8 mouse cellular contexts compared by ENCODE assay signal in the genomic region with DNA sequence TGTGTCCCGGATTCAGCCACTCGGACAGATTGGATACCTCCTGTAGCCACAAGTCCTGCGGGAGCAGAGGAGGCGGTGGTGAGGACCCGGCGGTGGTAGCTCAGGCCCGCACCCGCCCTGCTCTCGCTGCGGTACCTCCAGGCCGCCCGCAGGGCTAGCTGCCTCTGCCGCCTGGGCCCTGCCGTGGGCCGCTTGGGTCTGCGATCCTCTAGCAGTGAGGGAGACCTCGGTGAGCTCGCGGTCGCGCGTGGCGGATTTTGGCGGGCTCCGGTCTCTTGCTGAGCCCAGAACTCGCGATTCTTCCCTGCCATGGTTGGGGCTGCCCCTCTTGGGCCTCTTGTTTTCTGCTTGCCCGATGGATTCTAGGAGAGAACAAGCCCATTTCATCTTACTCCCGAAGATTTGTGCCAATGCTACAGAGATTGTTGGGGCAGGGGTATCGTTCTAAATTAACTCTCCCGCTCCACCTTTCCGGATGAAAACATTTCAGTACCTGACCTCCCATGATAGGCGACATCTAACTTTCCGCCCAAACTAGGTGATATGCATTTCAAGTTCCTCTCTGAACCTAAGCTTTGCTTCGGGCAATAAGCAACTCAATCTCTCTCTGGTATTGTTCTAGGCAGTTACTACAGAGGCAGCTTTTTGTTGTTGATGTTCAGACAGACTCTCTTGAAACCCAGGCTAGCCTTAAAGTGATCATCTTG. TPM values are rescaled to one million over a fixed set of nuclear protein-coding genes. Genes with fewer than 3 reads are reported as not detected.
DNase-seq lines count a peak whose midpoint lies in the region; ATAC-seq and TF ChIP-seq lines count a peak whose summit lies in the region.

No protein-coding gene starts in this region.

- dilution Hi-C loops in CH12.LX (cut with MboI; ENCODE audit: extremely low pct_ligation_motif_present, extremely low pct_unique_long_range_greater_than_20kb, low sequenced_read_pairs) = no loop called here

- H3K9ac ChIP-seq in heart, embryonic 13.5 days = peak overlapping the region; percentile 97
- peak overlapping the region; percentile 84 for H3K9ac ChIP-seq in CH12.LX (ENCODE audit: insufficient read depth, low read depth)
- H3K9ac ChIP-seq in limb, embryonic 15.5 days = peak overlapping the region; percentile 91
- H3K9ac ChIP-seq in stomach, embryonic 16.5 days (ENCODE audit: low read length) = peak overlapping the region; percentile 96

- intact Hi-C loops in left cerebral cortex, postnatal 36 days (cut with DNase I) = loop anchor here (5.0 kb wide), 3 partner anchors 116 to 281 kb away; a partner anchor contains a TSS

- in situ Hi-C loops in CH12.LX (cut with MboI; ENCODE audit: low pct_ligation_motif_present, low pct_unique_long_range_greater_than_20kb, low sequenced_read_pairs) = loop anchor here (5.0 to 25.0 kb wide), 4 partner anchors 116 to 361 kb away; a partner anchor contains a TSS

- peak; percentile 37; the same call in 1 of the 2 replicates for ATAC-seq in heart, embryonic 13.5 days (ENCODE audit: extremely low read depth, insufficient number of reproducible peaks, low FRiP score, low TSS enrichment)
- ATAC-seq in limb, embryonic 15.5 days (ENCODE audit: insufficient number of reproducible peaks, low FRiP score, low TSS enrichment, low read depth) = peak; percentile 61
- ATAC-seq in stomach, embryonic 16.5 days (ENCODE audit: insufficient read depth, low FRiP score) = peak; percentile 71; the same call in 1 of the 2 replicates

- H3K27ac ChIP-seq in heart, embryonic 13.5 days (replicated peaks) = peak overlapping the region; percentile 72
- no peak overlapping the region; the same call in 1 of the 2 replicates for H3K27ac ChIP-seq in CH12.LX (ENCODE audit: insufficient read depth, low read depth)
- peak overlapping the region; percentile 37 for H3K27ac ChIP-seq in embryonic fibroblast, embryonic 13.5 days (ENCODE audit: insufficient read depth, low read length)
- peak overlapping the region; percentile 92 for H3K27ac ChIP-seq in limb, embryonic 15.5 days
- peak overlapping the region; percentile 87 for H3K27ac ChIP-seq in stomach, embryonic 16.5 days (ENCODE audit: low read length)

- no peak for TF ChIP-seq RAD21 in CH12.LX (IDR thresholded peaks at IDR 0.05; ENCODE audit: low read depth, low read length)

- no peak for TF ChIP-seq EP300 in CH12.LX (IDR thresholded peaks at IDR 0.05; ENCODE audit: low read length)

- TF ChIP-seq POLR2A in CH12.LX (IDR thresholded peaks at IDR 0.05; ENCODE audit: low read depth, low read length) = no peak
- TF ChIP-seq POLR2A in embryonic fibroblast, embryonic 13.5 days (IDR thresholded peaks at IDR 0.05; ENCODE audit: low read depth, low read length) = no peak

- 3% methylated on average over 35 of the region's 35 CpGs for WGBS in heart, embryonic 13.5 days
- 1% methylated on average over 35 of the region's 35 CpGs for WGBS in limb, embryonic 15.5 days
- WGBS in stomach, embryonic 16.5 days = under 1% methylated on average over 35 of the region's 35 CpGs

- no peak for TF ChIP-seq CTCF in CH12.LX (conservative IDR thresholded peaks at IDR 0.05 in 1 of 2, IDR thresholded peaks at IDR 0.05 in 1 of 2; ENCODE audit: low read depth in 2 of 2, low read length in 2 of 2)
- TF ChIP-seq CTCF in embryonic fibroblast, embryonic 13.5 days (IDR thresholded peaks at IDR 0.05; ENCODE audit: borderline replicate concordance, insufficient read depth, low read length) = no peak

- no peaks in the 10 kb centered on the region for H3K9me3 ChIP-seq in heart, embryonic 13.5 days
- H3K9me3 ChIP-seq in CH12.LX (replicated peaks; ENCODE audit: low read length) = no peaks in the 10 kb centered on the region
- no peaks in the 10 kb centered on the region for H3K9me3 ChIP-seq in limb, embryonic 15.5 days
- no peaks in the 10 kb centered on the region for H3K9me3 ChIP-seq in stomach, embryonic 16.5 days (replicated peaks; ENCODE audit: control insufficient read depth, low read length)

- peaks cover 34% of the 10 kb centered on the region for H3K36me3 ChIP-seq in heart, embryonic 13.5 days
- H3K36me3 ChIP-seq in CH12.LX (replicated peaks in 1 of 2; ENCODE audit: control insufficient read depth in 1 of 2, insufficient read depth in 1 of 2, low read length in 1 of 2) = peaks cover 23 to 35% of the 10 kb centered on the region in 2 experiments
- H3K36me3 ChIP-seq in limb, embryonic 15.5 days = peaks cover 28% of the 10 kb centered on the region
- no peaks in the 10 kb centered on the region for H3K36me3 ChIP-seq in stomach, embryonic 16.5 days (ENCODE audit: control insufficient read depth, insufficient read depth, low read length)

- peaks cover 31% of the 10 kb centered on the region for H3K4me1 ChIP-seq in heart, embryonic 13.5 days
- H3K4me1 ChIP-seq in CH12.LX (ENCODE audit: control insufficient read depth in 1 of 2, insufficient read depth in 2 of 2) = peaks cover 10 to 38% of the 10 kb centered on the region in 2 experiments; a peak in 3 of 4 replicates
- H3K4me1 ChIP-seq in embryonic fibroblast, embryonic 13.5 days (ENCODE audit: control insufficient read depth, insufficient read depth, low read length) = 0 out of 2 replicates have a peak, but pooled peaks cover 6% of the 10 kb centered on the region
- H3K4me1 ChIP-seq in limb, embryonic 15.5 days = peaks cover 27% of the 10 kb centered on the region
- H3K4me1 ChIP-seq in stomach, embryonic 16.5 days (ENCODE audit: control insufficient read depth, insufficient read depth, low read length) = peaks cover 15% of the 10 kb centered on the region

- no peaks in the 10 kb centered on the region for H3K27me3 ChIP-seq in heart, embryonic 13.5 days (replicated peaks)
- no peaks in the 10 kb centered on the region for H3K27me3 ChIP-seq in CH12.LX (replicated peaks)
- no peaks in the 10 kb centered on the region for H3K27me3 ChIP-seq in limb, embryonic 15.5 days
- H3K27me3 ChIP-seq in stomach, embryonic 16.5 days (ENCODE audit: control insufficient read depth, insufficient read depth, low read length) = no peaks in the 10 kb centered on the region

- H3K4me3 ChIP-seq in heart, embryonic 13.5 days = peak overlapping the region; percentile 84
- peak overlapping the region; percentile 72 to 91 (median 84) for H3K4me3 ChIP-seq in CH12.LX (replicated peaks in 1 of 3; ENCODE audit: low read depth in 2 of 3, low read length in 2 of 3, poor library complexity in 1 of 3)
- H3K4me3 ChIP-seq in embryonic fibroblast, embryonic 13.5 days (ENCODE audit: insufficient read depth, low read length) = peak overlapping the region; percentile 88
- peak overlapping the region; percentile 79 for H3K4me3 ChIP-seq in limb, embryonic 15.5 days
- H3K4me3 ChIP-seq in stomach, embryonic 16.5 days (replicated peaks; ENCODE audit: low read length) = peak overlapping the region; percentile 89

- H3K4me2 ChIP-seq in heart, embryonic 13.5 days = peak overlapping the region; percentile 89
- H3K4me2 ChIP-seq in CH12.LX (ENCODE audit: insufficient read depth, low read depth, poor library complexity, severe bottlenecking) = peak overlapping the region; percentile 72
- peak overlapping the region; percentile 62 for H3K4me2 ChIP-seq in limb, embryonic 15.5 days
- H3K4me2 ChIP-seq in stomach, embryonic 16.5 days (ENCODE audit: low read depth, low read length) = peak overlapping the region; percentile 63

- no peaks in the 10 kb centered on the region; the same call in 1 of the 2 replicates for H3K79me2 ChIP-seq in CH12.LX (replicated peaks; ENCODE audit: control insufficient read depth, extremely low read depth, insufficient read depth, poor library complexity, severe bottlenecking)

- no peak for DNase-seq in heart, postnatal 4 days
- DNase-seq in CH12.LX (ENCODE audit: extremely low read depth) = peak; percentile 49
- no peak for DNase-seq in left cerebral cortex, postnatal 36 days (ENCODE audit: low spot score in 2 of 2)
- no peak for DNase-seq in thymus, postnatal 25 days

TF ChIP-seq in CH12.LX, 34 proteins besides CTCF, POLR2A, EP300 and RAD21:
- TF ChIP-seq USF1 (IDR thresholded peaks at IDR 0.05; ENCODE audit: low read depth, low read length) (no peak), SMC3 (IDR thresholded peaks at IDR 0.05; ENCODE audit: low read depth, low read length) (no peak), IRF4 (IDR thresholded peaks at IDR 0.05; ENCODE audit: low read depth, low read length) (no peak), MXI1 (IDR thresholded peaks at IDR 0.05; ENCODE audit: low read depth, low read length) (0 out of 2 replicates have a peak, but pooled peaks have one; percentile 30), CHD2 (IDR thresholded peaks at IDR 0.05; ENCODE audit: low read length) (peak; percentile 65)
TF ChIP-seq in CH12.LX: peak in this region for 2.

RNA-seq across cellular contexts. Expression of a gene that starts 0.5 kb away (rescaled TPM):
- polyA plus RNA-seq in heart, embryonic 13.5 days (2015; fragmentation: Nextera tagmentation; extraction: Ambion mirVana) = 37.7 and 41.2 TPM in 2 replicates
- 10 to 100 TPM; 16.1 to 18.0 TPM for total RNA-seq in heart, postnatal 4 days (2021)
- 32.9 and 33.0 TPM in 2 replicates for total RNA-seq in CH12.LX (2012; rRNA removed)
- total RNA-seq in CH12.LX (2014; rRNA removed) = 51.4 and 52.1 TPM in 2 replicates
- polyA plus RNA-seq in CH12.LX (2012; ENCODE audit: insufficient read length, low read depth) = 36.9 and 45.3 TPM in 2 replicates
- 24.9 and 27.5 TPM in 2 replicates for polyA plus RNA-seq in embryonic fibroblast, embryonic 13.5 days (2011; ENCODE audit: insufficient read length, low read depth, missing spikeins)
- 63.9 and 64.8 TPM in 2 replicates for polyA plus RNA-seq in limb, embryonic 15.5 days (2015; fragmentation: Nextera tagmentation; extraction: Ambion mirVana)
- 64.7 and 66.0 TPM in 2 replicates for polyA plus RNA-seq in stomach, embryonic 16.5 days (2015; fragmentation: Nextera tagmentation; extraction: Ambion mirVana)
- total RNA-seq in left cerebral cortex, postnatal 36 days (2021) = 10 to 100 TPM; 26.1 to 26.6 TPM

RNA-seq across cellular contexts. Expression of a gene that starts 10.5 kb away (rescaled TPM):
- 3.2 and 3.8 TPM in 2 replicates for polyA plus RNA-seq in heart, embryonic 13.5 days (2015; fragmentation: Nextera tagmentation; extraction: Ambion mirVana)
- total RNA-seq in heart, postnatal 4 days (2021) = 10 to 100 TPM; 19.1 to 20.5 TPM
- total RNA-seq in CH12.LX (2012; rRNA removed) (2.0 and 2.3 TPM in 2 replicates), CH12.LX (2014; rRNA removed) (0.59 and 0.75 TPM in 2 replicates)
- polyA plus RNA-seq in CH12.LX (2012; ENCODE audit: insufficient read length, low read depth) = 1.7 and 1.9 TPM in 2 replicates
- polyA plus RNA-seq in embryonic fibroblast, embryonic 13.5 days (2011; ENCODE audit: insufficient read length, low read depth, missing spikeins) = 20.2 and 20.3 TPM in 2 replicates
- 3.3 and 5.3 TPM in 2 replicates for polyA plus RNA-seq in limb, embryonic 15.5 days (2015; fragmentation: Nextera tagmentation; extraction: Ambion mirVana)
- polyA plus RNA-seq in stomach, embryonic 16.5 days (2015; fragmentation: Nextera tagmentation; extraction: Ambion mirVana) = 2.1 and 2.5 TPM in 2 replicates
- 10 to 100 TPM; 43.2 to 48.6 TPM for total RNA-seq in left cerebral cortex, postnatal 36 days (2021)
